Mouse (Mus musculus): ENCODE data around the gene Col5a3.
A peak's percentile ranks its signal among the peaks of the same experiment; 100 is the strongest.

- TF ChIP-seq CTCF (IDR thresholded peaks at IDR 0.05; ENCODE audit: borderline replicate concordance, control insufficient read depth, extremely low read depth, insufficient read depth, low read length, poor library complexity) (peak; percentile 49; the same call in 1 of the 2 replicates), POLR2A (IDR thresholded peaks at IDR 0.05; ENCODE audit: control insufficient read depth, extremely low read depth, insufficient read depth, low read length, poor library complexity) (no peak)
Measured at GRCm38 (mm10) chr9:20804266-20805158, 10.4 kb downstream of the Col5a3 start.

Data from thymus, adult 2 months (tissue).